Mouse (Mus musculus) retina, embryonic 14.5 days (tissue): ENCODE data around the gene Gm10118.
A peak's percentile ranks its signal among the peaks of the same experiment; 100 is the strongest.

Source experiments
- DNase-seq: peaks from one replicate; pipeline ENCODE4 v3.0.0-alpha.2; 2015; ENCODE audit warnings: low spot score

Gene Gm10118

DNA sequence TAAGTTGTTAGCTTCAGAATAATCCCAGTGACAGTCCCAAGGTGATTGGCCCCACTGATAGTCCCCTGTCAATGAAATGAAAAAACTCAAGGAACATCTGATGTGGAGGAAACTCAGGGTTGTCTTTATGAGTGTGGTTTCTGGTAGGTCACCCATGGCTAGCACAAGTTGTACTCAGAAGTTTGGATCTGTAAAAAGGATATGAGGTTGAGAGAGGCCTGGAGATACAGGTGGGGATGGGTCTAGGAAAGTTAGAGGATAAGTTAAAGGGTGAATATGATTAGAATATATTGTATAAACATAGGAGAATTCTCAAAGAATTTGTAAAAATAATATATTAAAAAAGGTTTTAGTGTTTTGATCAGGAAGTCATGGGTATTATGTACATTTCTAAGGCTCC lies at the start of gene Gm10118:
Gene Gm10118, minus strand, starts transcription at position 101 of the 400 bp plus-strand sequence.
- DNase-seq, result no peak

DNA sequence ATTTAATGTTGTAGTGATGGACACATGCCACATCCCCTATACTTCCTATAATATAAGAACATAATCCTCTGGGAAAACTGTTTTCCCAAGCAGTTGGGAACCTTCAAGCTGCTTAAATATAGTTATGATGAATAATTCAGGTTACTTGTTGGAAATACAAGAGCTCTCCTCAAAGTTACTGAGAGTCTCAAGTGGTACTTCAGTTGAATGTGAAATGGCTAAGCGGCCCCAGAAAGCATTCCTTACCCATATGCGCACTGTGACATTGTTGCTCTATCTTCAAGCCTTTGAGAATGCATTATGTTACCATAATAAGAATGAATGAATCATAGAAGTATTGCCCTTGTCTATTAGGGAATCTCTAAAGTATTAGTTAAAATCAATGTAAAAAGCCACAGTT lies 45.1 kb upstream of the Gm10118 start:
- no peak for DNase-seq

DNA sequence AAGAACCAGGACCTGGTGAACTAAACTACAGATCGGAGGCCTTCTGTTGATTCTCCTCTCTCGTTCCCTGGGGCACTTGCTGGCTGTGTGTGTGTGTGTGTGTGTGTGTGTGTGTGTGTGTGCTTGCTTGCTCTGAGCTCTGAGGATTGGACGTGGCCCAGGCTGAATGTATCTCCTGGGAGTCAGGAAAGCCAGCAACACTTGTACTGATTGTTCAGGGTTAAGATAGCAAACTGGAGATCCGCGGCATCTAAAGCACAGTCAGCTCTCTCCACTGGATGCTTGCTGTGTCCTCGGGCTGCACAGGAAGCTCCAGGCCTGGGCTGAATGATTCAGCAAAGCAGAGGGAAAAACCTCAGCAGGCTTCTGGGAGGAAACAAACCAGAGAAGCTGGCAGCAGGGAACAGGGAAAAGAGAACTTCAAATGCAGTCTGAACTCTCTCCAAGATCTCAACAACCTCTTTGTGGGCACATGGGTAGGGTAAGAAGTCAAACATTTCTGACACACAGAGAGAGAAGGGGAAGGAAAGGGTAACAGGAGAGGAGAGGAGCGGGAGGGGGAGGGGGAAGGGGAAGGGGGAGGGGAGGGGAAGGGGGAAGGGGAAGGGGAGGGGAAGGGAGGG lies 27.2 kb upstream of the Gm10118 start:
- no peak for DNase-seq

DNA sequence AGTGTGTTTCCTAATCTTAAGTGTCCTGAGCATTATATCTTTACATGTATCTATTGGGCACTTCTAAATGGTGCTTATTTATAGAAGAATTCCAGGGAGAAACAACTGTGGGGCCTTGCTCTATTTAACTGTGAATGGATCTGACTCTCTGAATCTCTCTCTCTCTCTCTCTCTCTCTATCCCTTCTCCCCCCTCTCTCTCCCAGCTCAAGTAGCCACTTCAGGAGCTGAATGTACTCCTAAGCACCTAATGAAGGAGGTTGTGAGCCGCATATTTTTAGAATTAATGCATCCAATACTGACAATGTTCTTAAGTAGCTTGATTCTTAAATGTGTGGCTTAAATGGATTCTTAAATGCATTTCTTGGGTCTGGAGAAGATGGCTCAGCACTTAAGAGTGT lies 24.2 kb upstream of the Gm10118 start:
- no peak for DNase-seq

DNA sequence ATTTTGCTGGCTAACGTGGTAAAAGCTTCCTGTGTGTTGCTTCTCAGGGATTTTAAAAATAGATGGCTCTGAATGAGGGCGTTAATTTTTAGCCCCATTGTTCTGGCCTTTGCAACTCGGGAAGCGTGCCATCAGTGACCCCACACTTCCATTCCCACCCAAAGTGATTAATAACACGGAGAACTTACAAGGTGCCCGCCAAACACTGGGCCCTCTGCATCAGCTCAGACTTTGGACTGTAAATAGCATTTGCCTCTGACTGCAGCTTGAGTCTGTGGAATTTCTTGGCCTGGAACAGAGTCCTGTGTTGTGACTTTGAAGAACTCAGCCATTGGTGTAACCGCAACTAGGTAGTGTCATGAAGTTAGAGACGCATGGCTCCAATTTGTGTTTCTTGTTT lies 23.6 kb upstream of the Gm10118 start:
- no peak for DNase-seq

DNA sequence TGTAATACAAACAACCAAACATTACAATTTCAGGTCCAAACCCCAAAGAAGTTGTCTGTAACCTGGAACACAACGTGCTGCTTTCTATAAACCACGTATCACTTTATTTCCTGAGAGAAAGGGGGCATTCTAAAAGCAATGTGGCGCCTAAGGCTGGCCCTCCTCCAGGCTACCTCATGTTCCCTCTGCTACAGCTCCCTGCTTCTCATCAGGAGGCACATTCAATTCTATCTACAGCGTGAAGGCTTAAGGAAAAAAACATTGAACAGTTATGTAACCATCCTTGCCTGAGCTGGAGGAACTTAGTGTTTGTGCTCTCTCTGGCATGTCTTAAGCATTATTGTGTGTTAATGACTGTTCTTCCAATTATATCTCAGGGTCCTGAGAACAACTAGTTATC lies 20.0 kb upstream of the Gm10118 start:
- no peak for DNase-seq

DNA sequence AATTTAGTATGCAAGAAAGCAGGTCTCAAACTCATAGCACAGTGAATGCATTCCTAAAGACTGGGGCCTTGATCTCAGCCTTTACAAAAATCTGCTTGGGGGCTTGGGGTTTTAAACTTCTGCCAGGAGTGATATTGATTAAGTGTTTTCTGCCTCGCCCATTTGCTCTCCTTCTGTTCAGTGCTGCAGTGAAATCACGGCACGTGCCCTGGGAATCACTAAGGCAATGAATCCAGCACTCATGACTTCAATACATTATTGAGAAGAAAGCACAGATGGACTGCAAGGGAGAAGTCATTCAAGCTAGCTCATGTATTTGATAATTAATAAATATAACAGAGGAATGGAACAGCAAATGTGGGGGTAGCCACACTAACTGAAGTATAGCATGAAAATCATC lies 18.3 kb upstream of the Gm10118 start:
- no peak for DNase-seq

DNA sequence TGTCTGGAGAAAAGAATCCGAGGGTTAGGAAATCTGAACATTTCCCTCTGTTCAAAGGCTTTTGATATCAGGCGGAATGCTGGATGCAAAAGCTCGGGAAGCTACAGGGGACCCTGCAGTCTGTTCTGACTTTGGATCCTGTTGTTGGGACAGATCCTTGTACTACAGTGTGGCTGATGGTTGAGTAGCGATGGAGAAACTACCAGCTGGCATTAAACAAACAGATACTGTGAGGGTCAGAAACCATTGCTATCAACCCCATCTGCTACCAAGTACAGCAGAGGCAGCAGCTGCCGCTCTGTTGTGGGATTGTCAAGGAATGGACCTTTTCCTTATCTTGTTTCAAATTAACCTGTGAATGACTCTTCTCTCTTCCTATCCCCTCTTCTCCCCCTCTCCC lies 6.7 kb upstream of the Gm10118 start:
- DNase-seq, result no peak

DNA sequence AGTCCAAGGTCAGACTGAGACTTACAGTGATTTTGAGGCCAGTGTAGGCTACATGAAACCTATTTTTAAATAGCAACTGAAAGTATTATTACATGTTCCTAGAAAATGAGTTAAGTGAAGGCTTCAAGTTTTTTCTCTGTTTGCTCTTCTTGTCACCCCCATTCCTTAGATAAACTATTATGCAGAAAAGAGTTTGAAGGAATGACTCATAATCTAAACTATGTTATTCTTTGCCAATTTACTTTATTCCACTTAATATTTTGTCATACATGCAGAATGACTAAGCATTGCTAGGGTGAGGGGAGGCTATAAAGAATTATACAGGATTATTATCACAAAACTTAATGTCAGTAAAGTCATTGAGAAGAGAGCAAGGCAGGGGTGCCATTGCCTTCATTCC lies 18.4 kb downstream of the Gm10118 start:
- no peak for DNase-seq

DNA sequence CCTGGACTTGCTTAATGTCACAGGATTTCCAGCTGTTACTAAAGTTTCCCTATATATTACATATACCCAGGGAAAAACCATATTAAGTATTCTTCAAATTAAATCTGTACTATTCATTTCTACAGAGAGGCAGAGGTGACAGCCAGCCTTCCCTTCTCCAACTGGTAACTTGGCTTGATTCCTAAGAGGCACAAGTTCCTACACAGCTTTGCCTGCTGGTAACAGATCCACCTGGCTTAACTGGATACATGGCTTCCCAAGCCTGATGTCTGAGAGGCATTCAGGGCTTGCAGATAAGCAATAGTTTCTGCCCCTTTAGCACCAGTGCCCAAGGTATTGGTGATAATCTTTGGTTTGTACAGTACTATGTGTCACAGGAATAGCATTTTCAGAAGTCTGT lies 27.3 kb downstream of the Gm10118 start:
- DNase-seq, result no peak

DNA sequence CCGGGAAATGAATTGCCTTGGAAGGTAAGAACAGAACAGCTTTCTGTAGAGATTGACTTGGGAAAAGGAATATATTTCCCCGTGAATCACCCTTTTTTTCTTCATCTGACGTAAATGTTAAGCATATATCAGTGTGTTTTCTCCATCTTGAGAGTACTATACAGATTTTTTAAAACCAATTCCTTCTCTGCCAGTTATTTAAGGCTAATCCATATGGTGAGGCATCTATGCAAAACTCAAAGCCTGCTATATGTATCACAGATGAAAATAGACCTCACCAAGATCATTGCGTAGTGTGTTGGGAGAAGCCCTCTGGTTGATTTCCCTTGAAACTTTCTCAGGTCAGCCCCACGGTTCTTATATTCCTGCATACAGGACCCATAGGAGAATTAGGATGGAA lies 32.6 kb downstream of the Gm10118 start:
- no peak for DNase-seq

DNA sequence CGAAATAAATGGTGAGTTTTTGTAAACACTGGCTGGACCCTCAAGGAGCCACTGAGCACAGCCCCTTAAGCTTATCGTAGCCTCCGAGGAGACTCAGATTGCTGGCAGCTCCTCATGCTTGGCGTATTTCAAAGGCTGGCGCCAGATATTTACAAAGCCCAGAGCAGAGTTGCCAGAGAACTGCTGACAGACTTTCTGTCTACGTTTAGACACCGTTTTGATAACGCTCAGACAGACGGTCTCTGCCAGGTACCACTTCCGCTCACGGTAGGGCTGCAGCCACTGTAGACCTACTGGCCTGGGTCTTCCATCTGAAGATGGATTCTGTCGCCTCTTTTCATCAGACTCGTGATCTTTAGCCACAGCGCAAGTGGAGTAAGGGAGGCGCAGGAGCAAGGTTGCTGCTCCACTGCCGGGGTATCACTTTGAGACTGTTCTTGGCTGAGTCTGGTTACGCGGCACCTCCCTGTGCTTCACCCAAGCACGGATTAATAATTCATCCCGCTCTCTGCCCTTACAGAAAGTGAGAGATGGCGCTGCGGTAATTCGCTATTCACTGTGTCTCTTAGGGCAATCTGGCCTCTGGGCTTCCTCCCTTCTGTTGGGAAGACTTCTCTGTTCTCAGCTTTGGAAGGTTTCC lies 40.7 kb downstream of the Gm10118 start:
- DNase-seq, result no peak

DNA sequence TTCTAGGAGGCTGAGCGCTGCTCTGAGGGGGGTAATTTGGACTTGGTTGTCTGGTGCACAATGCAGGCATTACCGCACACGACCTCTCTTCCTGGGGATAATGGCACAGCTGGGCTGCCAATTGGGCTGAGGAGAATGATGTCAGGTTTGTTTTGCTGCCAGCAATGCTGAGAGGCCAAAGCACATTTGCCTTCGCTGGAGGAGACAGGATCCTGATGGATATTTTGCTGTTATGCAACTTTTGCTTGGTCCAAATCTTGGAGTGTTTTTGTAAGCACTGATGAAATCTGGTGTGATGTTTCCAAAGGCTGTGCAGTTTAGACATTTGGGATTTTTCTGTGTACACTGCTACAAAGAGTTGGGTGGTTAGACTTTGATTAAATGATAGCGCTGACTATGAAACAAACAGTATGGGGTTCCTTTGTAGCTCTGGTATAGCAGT lies 46.8 kb downstream of the Gm10118 start:
- DNase-seq, result peak; percentile 26
